Mouse (Mus musculus) hindbrain, embryonic 12.5 days (tissue): Measurements from ENCODE around the gene Saa1. TPM values are rescaled to one million over a fixed set of nuclear protein-coding genes. Genes with fewer than 3 reads are reported as not detected.
"Not testable (repeated sequence)": the region's sequence is repeated elsewhere in the genome, so short reads cannot be mapped to it uniquely, and the experiment has no call there.

Source experiments
- ATAC-seq: fragments of 200-750 bp; cut with Nextera tagmentation; 2 replicates; pipeline ENCODE4 v1.8.0; 2017; ENCODE audit warnings: moderate TSS enrichment; ENCODE audit not compliant: low FRiP score
- H3K27ac ChIP-seq: fragments of 300-500 bp; sonication (generic); 2 replicates; pipeline ENCODE4 v1.5.1; 2016; ENCODE audit warnings: mild to moderate bottlenecking
- H3K27me3 ChIP-seq: fragments of 300-500 bp; sonication (generic); 2 replicates; pipeline ENCODE4 v1.6.1; 2016; ENCODE audit warnings: mild to moderate bottlenecking
- H3K36me3 ChIP-seq: fragments of 300-500 bp; sonication (generic); 2 replicates; pipeline ENCODE4 v1.6.1; 2016; ENCODE audit warnings: mild to moderate bottlenecking
- H3K4me1 ChIP-seq: fragments of 300-500 bp; sonication (generic); 2 replicates; pipeline ENCODE4 v1.6.1; 2016
- H3K4me2 ChIP-seq: fragments of 300-500 bp; sonication (generic); replicated peaks from 2 replicates; pipeline ENCODE4 v1.6.1; 2016; ENCODE audit warnings: mild to moderate bottlenecking
- H3K4me3 ChIP-seq: fragments of 300-500 bp; sonication (generic); 2 replicates; pipeline ENCODE4 v1.5.1; 2016; ENCODE audit warnings: mild to moderate bottlenecking
- H3K9ac ChIP-seq: fragments of 300-500 bp; sonication (generic); 2 replicates; pipeline ENCODE4 v1.6.1; 2016; ENCODE audit warnings: mild to moderate bottlenecking, moderate library complexity
- H3K9me3 ChIP-seq: fragments of 300-500 bp; sonication (generic); replicated peaks from 2 replicates; pipeline ENCODE4 v1.6.1; 2016; ENCODE audit warnings: mild to moderate bottlenecking
- WGBS: fragments of 180-500 bp; shearing (Covaris S2); methylation state at CpG from one replicate; pipeline ENCODE4 v1.1.7; 2016; 5-methylcytosine and 5-hydroxymethylcytosine counted together
- polyA plus RNA-seq: library from polyadenylated mRNA; unstranded; fragments of >200 nt; fragmentation: Nextera tagmentation; extraction: Ambion mirVana; gene quantifications from 2 replicates; pipeline ENCODE4 v1.2.1, GENCODE M21; 2016

Saa1 gene
- 0.37 TPM in 1 of 2 replicates, not detected in the other for polyA plus RNA-seq

DNA sequence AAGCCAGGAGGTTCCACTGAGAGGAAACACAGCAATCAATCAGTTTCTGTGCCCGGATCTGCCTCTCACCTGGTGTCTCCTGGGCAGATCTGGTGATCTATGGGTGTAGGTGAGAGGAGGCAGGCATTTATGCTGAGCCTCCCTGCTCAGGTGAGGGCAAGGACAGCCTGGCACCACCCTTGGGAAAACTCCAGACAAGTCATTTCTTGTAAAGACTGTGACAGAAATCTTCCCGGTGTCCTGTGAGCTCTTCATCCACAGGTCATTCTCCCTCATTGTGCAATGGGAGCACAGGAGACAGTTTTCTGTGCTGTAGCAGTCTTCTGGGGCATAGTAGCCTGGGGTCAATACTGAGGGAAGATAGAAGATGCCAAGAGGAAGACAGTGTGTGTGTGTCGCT, at the start of gene Saa1:
Gene Saa1 (minus strand): TSS at position 101 of the 400 bp plus-strand sequence.
- WGBS, result 85% methylated on average over 3 of the region's 3 CpGs
- not testable (repeated sequence) for H3K9me3 ChIP-seq, H3K4me1 ChIP-seq, H3K4me3 ChIP-seq, H3K27me3 ChIP-seq, H3K4me2 ChIP-seq, H3K27ac ChIP-seq, H3K36me3 ChIP-seq, H3K9ac ChIP-seq, ATAC-seq

DNA sequence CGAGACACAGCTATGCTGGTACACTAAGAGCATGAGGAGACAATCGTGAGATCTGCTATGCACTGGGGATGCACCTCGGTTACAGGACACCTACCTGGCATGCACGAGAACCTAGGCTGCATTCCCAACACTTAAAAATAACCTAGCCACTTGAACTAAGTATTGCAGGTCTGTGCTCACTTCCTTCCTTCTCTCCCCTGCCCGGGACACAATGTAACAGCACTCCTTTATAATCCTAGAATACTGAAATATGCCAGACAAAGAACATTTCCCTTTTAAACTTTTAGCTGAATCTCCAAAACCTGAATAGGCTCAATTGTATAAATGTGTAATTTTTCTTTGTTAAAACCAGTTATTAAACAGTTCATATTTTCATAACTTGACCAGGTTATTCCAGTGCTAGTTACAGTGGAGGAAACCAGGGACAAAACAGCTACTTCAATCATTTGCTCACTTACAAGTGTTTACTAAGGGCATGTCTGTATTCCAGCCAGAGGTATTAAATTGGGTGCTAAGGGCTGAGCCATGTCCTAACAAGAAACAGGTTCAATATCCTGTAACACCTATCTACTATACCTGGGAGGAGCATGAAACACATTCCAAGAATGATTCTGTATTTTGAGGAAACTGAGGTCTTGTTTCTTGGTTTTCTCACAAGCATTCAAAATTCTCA, 46.5 kb upstream of the Saa1 start:
- no peak overlapping the region for H3K27ac ChIP-seq
- no peaks in the 10 kb centered on the region for H3K9me3 ChIP-seq
- WGBS, result 95% methylated on average over 5 of the region's 5 CpGs
- peaks cover 37% of the 10 kb centered on the region for H3K36me3 ChIP-seq
- no peaks in the 10 kb centered on the region for H3K27me3 ChIP-seq
- H3K4me2 ChIP-seq, result no peak overlapping the region
- H3K4me1 ChIP-seq, result peaks cover 5% of the 10 kb centered on the region; the same call in 1 of the 2 replicates
- H3K9ac ChIP-seq, result no peak overlapping the region
- H3K4me3 ChIP-seq, result no peak overlapping the region
- ATAC-seq, result no peak

DNA sequence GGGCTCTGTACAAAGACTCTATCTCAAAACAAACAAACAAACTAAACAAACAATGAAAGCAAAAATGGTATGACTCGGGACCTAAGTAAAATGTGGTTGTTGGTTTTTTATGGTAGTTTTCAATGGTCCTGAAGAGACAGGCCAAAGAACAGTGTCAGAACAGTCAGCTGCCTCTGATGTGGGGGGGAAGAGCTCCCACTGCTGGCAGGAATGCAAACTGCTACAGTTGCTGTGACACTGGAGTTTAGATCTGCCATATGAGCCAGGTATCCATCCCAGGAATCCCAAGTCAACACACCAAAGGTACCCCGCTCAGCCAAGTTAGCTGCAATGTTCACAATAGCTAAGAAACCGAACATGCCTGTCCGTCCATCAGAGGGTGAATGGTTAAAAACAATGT, 27.9 kb upstream of the Saa1 start:
- no peak overlapping the region for H3K27ac ChIP-seq
- no peak overlapping the region for H3K4me3 ChIP-seq
- no peaks in the 10 kb centered on the region for H3K27me3 ChIP-seq
- 66% methylated on average over 4 of the region's 4 CpGs for WGBS
- no peaks in the 10 kb centered on the region for H3K4me1 ChIP-seq
- peaks cover 88% of the 10 kb centered on the region for H3K36me3 ChIP-seq
- no peak overlapping the region for H3K4me2 ChIP-seq
- no peak overlapping the region for H3K9ac ChIP-seq
- H3K9me3 ChIP-seq, result no peaks in the 10 kb centered on the region
- no peak for ATAC-seq

DNA sequence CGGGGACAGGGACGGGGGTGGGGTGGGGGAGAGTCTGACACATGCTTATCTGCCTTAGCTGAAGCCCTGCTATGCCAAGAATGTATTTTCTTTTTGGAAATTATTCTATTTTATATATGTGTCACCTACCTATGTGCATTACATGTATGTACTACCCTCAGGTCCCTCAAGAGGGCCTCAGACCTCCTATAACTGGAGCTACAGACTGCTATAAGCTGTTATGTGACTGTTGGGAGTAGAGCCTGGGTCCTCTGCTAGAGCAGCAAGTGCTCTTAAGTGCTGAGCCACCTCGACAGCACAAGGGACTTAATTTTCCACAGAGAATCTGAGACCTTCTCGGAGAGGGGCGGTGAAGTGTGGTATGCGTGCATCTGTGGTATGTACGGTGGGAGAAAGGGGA, 25.7 kb upstream of the Saa1 start:
- H3K4me3 ChIP-seq, result no peak overlapping the region
- ATAC-seq, result no peak
- no peak overlapping the region for H3K9ac ChIP-seq
- no peaks in the 10 kb centered on the region for H3K27me3 ChIP-seq
- no peak overlapping the region for H3K4me2 ChIP-seq
- H3K9me3 ChIP-seq, result no peaks in the 10 kb centered on the region
- H3K36me3 ChIP-seq, result peaks cover 83% of the 10 kb centered on the region
- H3K27ac ChIP-seq, result no peak overlapping the region
- 95% methylated on average over 7 of the region's 7 CpGs for WGBS
- no peaks in the 10 kb centered on the region for H3K4me1 ChIP-seq

DNA sequence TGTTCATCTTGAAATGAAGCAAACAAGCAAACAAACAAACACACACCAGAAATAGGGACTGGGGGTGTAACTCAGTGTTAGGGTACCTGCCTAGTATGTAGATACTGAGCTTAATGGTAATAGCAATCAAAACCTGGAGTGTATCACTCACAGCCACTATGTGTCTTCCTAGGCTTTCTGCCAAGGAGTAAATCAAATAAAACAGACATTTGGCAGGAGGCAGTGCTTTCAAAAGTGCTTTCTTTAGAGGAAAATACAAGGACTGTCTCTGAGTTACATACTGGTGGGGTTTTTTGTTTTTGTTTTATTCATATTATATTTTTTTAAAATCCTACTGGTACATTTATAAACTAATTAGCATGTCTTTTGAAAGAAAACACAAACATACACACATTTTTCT, 24.6 kb upstream of the Saa1 start:
- Histone ChIP-seq H3K4me1 (no peaks in the 10 kb centered on the region), H3K27me3 (no peaks in the 10 kb centered on the region), H3K36me3 (peaks cover 83% of the 10 kb centered on the region), H3K4me2 (no peak overlapping the region), H3K27ac (no peak overlapping the region), H3K4me3 (no peak overlapping the region), H3K9me3 (no peaks in the 10 kb centered on the region), H3K9ac (no peak overlapping the region)
- no peak for ATAC-seq

DNA sequence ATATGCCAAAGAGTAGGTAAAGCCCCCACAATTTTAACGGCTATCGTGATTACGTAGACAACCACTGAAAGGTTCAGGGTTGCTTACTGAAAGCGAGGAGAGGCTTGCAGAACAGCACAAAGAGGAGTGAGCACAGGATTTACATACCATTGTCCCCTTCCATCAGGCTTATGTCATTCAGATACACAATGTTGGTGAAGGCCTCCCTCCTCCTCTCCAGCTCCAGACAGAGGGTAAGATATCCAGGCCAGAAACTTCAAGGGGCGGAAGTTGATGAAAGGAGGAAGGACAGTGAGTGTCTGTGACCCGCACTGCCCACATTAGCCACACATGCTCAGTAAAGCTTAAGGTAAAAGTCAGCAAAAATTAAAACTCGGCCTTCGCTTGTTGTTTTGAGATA, 21.9 kb upstream of the Saa1 start:
- no peak overlapping the region for H3K4me2 ChIP-seq
- no peak overlapping the region for H3K27ac ChIP-seq
- WGBS, result 79% methylated on average over 8 of the region's 8 CpGs
- H3K9me3 ChIP-seq, result no peaks in the 10 kb centered on the region
- H3K9ac ChIP-seq, result no peak overlapping the region
- no peak for ATAC-seq
- H3K36me3 ChIP-seq, result peaks cover 90% of the 10 kb centered on the region
- no peaks in the 10 kb centered on the region for H3K27me3 ChIP-seq
- H3K4me1 ChIP-seq, result no peaks in the 10 kb centered on the region
- no peak overlapping the region for H3K4me3 ChIP-seq

DNA sequence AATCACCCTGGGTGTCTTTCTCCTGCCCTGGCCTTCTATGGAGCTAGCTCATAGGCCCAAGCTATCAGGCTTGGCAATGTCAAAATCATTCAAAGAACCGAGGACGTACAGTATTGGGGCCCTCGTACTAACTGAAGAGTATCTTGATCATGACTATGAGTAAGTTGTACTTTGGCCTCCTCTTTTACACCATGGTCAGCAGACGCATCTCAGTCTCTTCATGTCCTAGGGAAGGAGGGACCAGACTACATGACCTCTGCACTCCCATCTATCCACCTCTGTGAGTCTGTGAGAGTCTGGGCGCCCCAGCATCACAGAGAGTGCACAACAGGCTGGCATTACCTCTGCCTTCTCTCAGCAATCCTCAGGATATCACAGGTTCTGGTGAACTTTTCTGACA, 19.8 kb upstream of the Saa1 start:
- Histone ChIP-seq H3K4me2 (no peak overlapping the region), H3K4me1 (no peaks in the 10 kb centered on the region), H3K27me3 (no peaks in the 10 kb centered on the region), H3K9ac (no peak overlapping the region), H3K9me3 (no peaks in the 10 kb centered on the region), H3K36me3 (peaks cover 81% of the 10 kb centered on the region), H3K4me3 (no peak overlapping the region), H3K27ac (no peak overlapping the region)
- WGBS, result 96% methylated on average over 5 of the region's 5 CpGs
- ATAC-seq, result no peak

DNA sequence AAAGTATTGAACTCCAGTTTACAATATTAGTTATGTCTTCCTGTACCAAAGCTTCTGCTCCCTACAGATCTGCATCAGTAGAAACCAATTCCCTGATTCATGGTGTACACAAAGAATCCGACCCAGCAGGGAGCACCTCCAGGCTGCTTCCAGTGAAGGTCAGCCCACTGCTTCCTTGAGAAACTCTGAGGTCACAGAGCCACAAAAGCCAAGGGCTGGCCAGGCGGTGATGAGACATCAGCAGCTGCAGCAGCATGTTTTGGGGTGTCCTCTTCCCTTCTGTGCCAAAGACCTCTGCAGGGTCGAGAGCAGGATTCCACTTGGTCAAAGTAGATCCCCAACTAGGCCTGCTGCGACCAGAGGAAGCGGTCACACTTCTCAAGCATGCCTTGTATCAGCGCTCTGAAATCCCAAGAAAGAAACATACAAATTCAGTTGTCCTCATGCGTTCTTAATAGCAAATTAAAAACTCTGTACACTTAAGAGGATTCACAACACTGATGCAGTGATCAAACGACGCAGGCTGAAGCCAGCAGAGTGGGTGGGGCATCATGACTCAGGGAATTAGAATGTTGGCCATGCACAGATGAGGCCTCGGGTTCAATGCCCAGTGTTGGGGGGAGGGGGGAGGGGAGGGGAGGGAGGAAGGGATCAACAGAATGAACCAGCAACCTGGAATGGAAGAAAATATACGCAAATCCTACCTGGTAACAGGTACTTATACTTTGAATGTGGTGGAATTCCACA, 18.4 kb upstream of the Saa1 start:
- 75% methylated on average over 11 of the region's 11 CpGs for WGBS
- Histone ChIP-seq H3K36me3 (peaks cover 68% of the 10 kb centered on the region), H3K9me3 (no peaks in the 10 kb centered on the region), H3K27me3 (no peaks in the 10 kb centered on the region), H3K27ac (no peak overlapping the region), H3K4me2 (no peak overlapping the region), H3K9ac (no peak overlapping the region), H3K4me3 (no peak overlapping the region), H3K4me1 (no peaks in the 10 kb centered on the region)
- no peak for ATAC-seq

DNA sequence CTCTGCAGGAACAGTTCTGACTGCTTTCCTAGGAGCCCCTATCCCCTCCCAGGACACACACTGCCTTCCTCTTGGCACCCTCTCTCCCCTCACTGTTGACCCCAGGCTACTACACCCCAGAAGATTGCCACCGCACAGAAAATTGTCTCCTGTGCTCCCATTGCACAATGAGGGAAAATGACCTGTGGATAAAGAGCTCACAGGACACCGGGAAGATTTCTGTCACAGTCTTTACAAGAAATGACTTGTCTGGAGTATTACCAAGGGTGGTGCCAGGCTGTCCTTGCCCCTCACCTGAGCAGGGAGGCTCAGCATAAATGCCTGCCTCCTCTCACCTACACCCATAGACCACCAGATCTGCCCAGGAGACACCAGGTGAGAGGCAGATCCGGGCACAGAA, 8.7 kb upstream of the Saa1 start, which contains the start of gene Saa2:
Gene Saa2 (plus strand): TSS at position 301 of the 400 bp plus-strand sequence.
- Histone ChIP-seq H3K4me3 (no peak within 1 kb of the TSS), H3K9ac (no peak within 1 kb of the TSS), H3K4me2 (no peak within 1 kb of the TSS), H3K27ac (no peak within 1 kb of the TSS), H3K4me1 (no peaks in the 10 kb centered on the region; the same call in 1 of the 2 replicates), H3K9me3 (no peaks in the 10 kb centered on the region), H3K36me3 (no peaks in the 10 kb centered on the region), H3K27me3 (no peaks in the 10 kb centered on the region)
- ATAC-seq, result no peak
- WGBS, result 76% methylated on average over 3 of the region's 3 CpGs

DNA sequence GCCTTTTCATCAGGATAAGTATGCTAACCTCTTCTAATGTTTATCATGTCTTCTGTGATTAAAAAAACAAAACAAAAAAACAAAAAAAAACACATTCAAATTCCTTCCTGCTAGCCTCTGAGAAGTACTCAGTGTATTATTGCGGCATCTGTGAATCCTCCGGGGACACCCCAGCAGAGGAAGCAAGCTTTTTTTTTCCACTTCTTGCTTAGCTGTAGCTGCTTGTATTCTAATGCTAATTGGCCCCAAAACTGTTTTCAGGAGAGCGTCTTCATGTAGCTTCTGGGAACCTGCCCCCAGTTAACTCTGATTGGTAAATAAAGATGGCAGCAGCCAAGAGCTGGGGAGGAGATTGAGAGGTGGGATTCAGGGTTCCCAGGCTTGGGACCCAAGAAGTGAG, 5.7 kb upstream of the Saa1 start:
- Histone ChIP-seq H3K36me3 (no peaks in the 10 kb centered on the region), H3K4me2 (no peak overlapping the region), H3K27me3 (no peaks in the 10 kb centered on the region), H3K27ac (no peak overlapping the region), H3K4me1 (no peaks in the 10 kb centered on the region; the same call in 1 of the 2 replicates), H3K4me3 (no peak overlapping the region), H3K9ac (no peak overlapping the region), H3K9me3 (no peaks in the 10 kb centered on the region)
- WGBS, result 37% methylated on average over 3 of the region's 3 CpGs
- no peak for ATAC-seq

DNA sequence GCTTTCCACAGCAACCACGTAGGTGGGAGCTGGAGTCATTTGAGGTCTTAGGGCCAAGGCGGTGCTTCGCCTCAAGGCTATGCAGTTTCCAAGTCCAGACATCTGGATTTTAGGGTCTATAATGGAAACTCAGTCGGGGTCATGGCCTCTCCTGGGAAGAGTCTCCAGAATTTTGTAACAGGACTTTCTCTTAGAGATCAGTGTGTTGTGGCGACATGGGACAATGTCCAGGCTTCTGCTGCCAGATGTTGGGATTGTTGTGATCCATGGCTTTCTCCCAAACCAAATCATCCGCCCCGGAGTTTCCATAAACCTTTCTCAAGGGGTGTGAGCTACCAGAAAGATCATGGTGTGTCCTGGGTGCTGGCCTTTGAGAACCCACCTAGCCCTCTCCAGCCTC, 3.6 kb upstream of the Saa1 start:
- Histone ChIP-seq H3K4me2 (no peak overlapping the region), H3K4me1 (no peaks in the 10 kb centered on the region), H3K9ac (no peak overlapping the region), H3K36me3 (no peaks in the 10 kb centered on the region), H3K27ac (no peak overlapping the region), H3K27me3 (no peaks in the 10 kb centered on the region), H3K9me3 (no peaks in the 10 kb centered on the region), H3K4me3 (no peak overlapping the region)
- WGBS, result 90% methylated on average over 7 of the region's 7 CpGs
- no peak for ATAC-seq

DNA sequence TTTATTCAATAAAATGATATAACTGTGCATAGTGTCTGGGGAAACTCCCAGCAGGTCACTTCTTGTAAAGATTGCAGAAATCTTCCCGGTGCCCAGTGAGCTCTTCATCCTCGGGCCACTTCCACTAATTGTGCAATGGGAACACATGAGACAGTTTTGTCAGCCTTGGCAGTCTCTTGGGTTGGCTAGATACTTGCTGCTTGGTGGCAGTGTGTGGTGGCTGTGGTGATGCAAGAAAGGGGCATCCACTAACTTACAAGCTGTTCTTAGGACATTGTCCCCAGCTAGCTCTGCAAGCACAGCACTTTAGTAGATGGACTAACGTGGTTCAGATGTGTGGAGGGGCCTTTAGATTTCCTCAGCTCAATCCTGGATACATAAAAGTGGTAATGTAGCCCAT, 3.0 kb upstream of the Saa1 start:
- ATAC-seq, result no peak

DNA sequence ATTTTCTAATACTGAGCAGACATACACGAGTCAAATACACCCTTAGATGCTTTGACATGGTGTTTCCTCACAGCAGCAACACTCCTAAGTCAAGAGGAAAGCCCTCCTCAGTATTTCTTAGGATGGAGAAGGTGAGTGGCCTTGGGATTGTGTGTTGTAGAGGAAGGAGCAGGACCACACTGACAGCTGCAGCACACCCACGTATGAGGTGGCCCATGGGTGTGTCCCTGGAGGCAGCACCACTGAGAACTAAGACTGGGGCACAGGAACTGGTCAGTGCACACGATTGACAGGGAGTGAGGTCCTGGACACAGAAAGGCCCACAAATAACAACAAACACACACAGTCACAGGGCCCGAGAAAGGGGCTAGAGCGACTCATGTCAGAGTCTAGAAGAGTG, 2.7 kb downstream of the Saa1 start:
- ATAC-seq, H3K36me3 ChIP-seq, H3K4me2 ChIP-seq, H3K27ac ChIP-seq, H3K4me3 ChIP-seq, H3K9me3 ChIP-seq, H3K9ac ChIP-seq, H3K27me3 ChIP-seq, H3K4me1 ChIP-seq: not testable (repeated sequence)
- 75% methylated on average over 5 of the region's 5 CpGs for WGBS

More for the DNA sequence above, 3.0 kb upstream of the Saa1 start:
- Histone ChIP-seq H3K27ac (no peak overlapping the region), H3K36me3 (no peaks in the 10 kb centered on the region), H3K4me1 (no peaks in the 10 kb centered on the region), H3K4me3 (no peak overlapping the region), H3K4me2 (no peak overlapping the region), H3K9me3 (no peaks in the 10 kb centered on the region), H3K27me3 (no peaks in the 10 kb centered on the region), H3K9ac (no peak overlapping the region)
- 87% methylated on average over 3 of the region's 3 CpGs for WGBS
